Mouse (Mus musculus): ENCODE measurements around the gene Olfr1493-ps1. TPM values are rescaled to one million over a fixed set of nuclear protein-coding genes. Genes with fewer than 3 reads are reported as not detected.

Olfr1493-ps1 gene
- not detected in 2 replicates for polyA plus RNA-seq (2015; fragmentation: Nextera tagmentation; extraction: Ambion mirVana)

GRCm38 (mm10) chr19:13722978-13723377, at the start of gene Olfr1493-ps1:
Gene Olfr1493-ps1 (plus strand): TSS chr19:13723278.
- no peaks in the 10 kb centered on the region for H3K4me1 ChIP-seq
- WGBS: 65% methylated on average over 2 of the region's 2 CpGs
- no peak within 1 kb of the TSS for H3K9ac ChIP-seq
- no peaks in the 10 kb centered on the region for H3K36me3 ChIP-seq (ENCODE audit: poor library complexity, severe bottlenecking)
- H3K27ac ChIP-seq: no peak within 1 kb of the TSS
- ATAC-seq: no peak
- H3K27me3 ChIP-seq: no peaks in the 10 kb centered on the region
- H3K4me2 ChIP-seq: no peak within 1 kb of the TSS
- H3K4me3 ChIP-seq: no peak within 1 kb of the TSS
- 0 out of 2 replicates have a peak, but pooled peaks cover 4% of the 10 kb centered on the region for H3K9me3 ChIP-seq (replicated peaks)

GRCm38 (mm10) chr19:13696968-13697367, 26.1 kb upstream of the Olfr1493-ps1 start, which contains the start of gene Olfr1491:
Gene Olfr1491 (plus strand): TSS chr19:13697268.
- no peaks in the 10 kb centered on the region for H3K9me3 ChIP-seq (replicated peaks)
- no peak for ATAC-seq
- H3K9ac ChIP-seq: no peak within 1 kb of the TSS
- no peaks in the 10 kb centered on the region for H3K36me3 ChIP-seq (ENCODE audit: poor library complexity, severe bottlenecking)
- no peaks in the 10 kb centered on the region for H3K4me1 ChIP-seq
- H3K4me3 ChIP-seq: no peak within 1 kb of the TSS
- no peak within 1 kb of the TSS for H3K4me2 ChIP-seq
- H3K27me3 ChIP-seq: no peaks in the 10 kb centered on the region
- 84% methylated on average over 3 of the region's 3 CpGs for WGBS
- H3K27ac ChIP-seq: no peak within 1 kb of the TSS

GRCm38 (mm10) chr19:13739428-13739827, 16.4 kb downstream of the Olfr1493-ps1 start, which contains the start of gene Olfr1494:
Gene Olfr1494 (plus strand): TSS chr19:13739728.
- ATAC-seq: no peak
- Histone ChIP-seq H3K27ac (no peak within 1 kb of the TSS), H3K9me3 (replicated peaks) (no peaks in the 10 kb centered on the region), H3K4me1 (no peaks in the 10 kb centered on the region), H3K27me3 (no peaks in the 10 kb centered on the region), H3K36me3 (ENCODE audit: poor library complexity, severe bottlenecking) (no peaks in the 10 kb centered on the region), H3K9ac (no peak within 1 kb of the TSS), H3K4me2 (no peak within 1 kb of the TSS), H3K4me3 (no peak within 1 kb of the TSS)
- 93% methylated on average over 4 of the region's 4 CpGs for WGBS

GRCm38 (mm10) chr19:13749366-13749765, 26.3 kb downstream of the Olfr1493-ps1 start:
- Histone ChIP-seq H3K4me2 (no peak overlapping the region), H3K27ac (no peak overlapping the region), H3K27me3 (no peaks in the 10 kb centered on the region), H3K9ac (no peak overlapping the region), H3K4me1 (no peaks in the 10 kb centered on the region), H3K36me3 (ENCODE audit: poor library complexity, severe bottlenecking) (no peaks in the 10 kb centered on the region), H3K9me3 (replicated peaks) (no peaks in the 10 kb centered on the region; the same call in 1 of the 2 replicates), H3K4me3 (no peak overlapping the region)
- WGBS: 96% methylated on average over 1 of the region's 1 CpGs
- ATAC-seq: no peak

- Histone ChIP-seq H3K4me3 (no peak within 1 kb of the TSS), H3K27me3 (no peaks in the 10 kb centered on the region), H3K9ac (no peak within 1 kb of the TSS), H3K36me3 (ENCODE audit: poor library complexity, severe bottlenecking) (no peaks in the 10 kb centered on the region), H3K27ac (no peak within 1 kb of the TSS), H3K9me3 (replicated peaks) (no peaks in the 10 kb centered on the region; the same call in 1 of the 2 replicates), H3K4me2 (no peak within 1 kb of the TSS), H3K4me1 (no peaks in the 10 kb centered on the region)
- no peak for ATAC-seq
- WGBS: 92% methylated on average over 3 of the region's 3 CpGs
These were observed 41.2 kb downstream of the Olfr1493-ps1 start, which contains the start of gene Olfr1495 for GRCm38 (mm10) chr19:13764306-13764705. Gene Olfr1495 (plus strand): TSS chr19:13764606.

GRCm38 (mm10) chr19:13768565-13769276, 45.6 kb downstream of the Olfr1493-ps1 start:
- ATAC-seq: no peak
- Histone ChIP-seq H3K4me2 (no peak overlapping the region), H3K27me3 (no peaks in the 10 kb centered on the region), H3K9me3 (replicated peaks) (no peaks in the 10 kb centered on the region; the same call in 1 of the 2 replicates), H3K27ac (no peak overlapping the region), H3K4me3 (no peak overlapping the region), H3K4me1 (no peaks in the 10 kb centered on the region), H3K9ac (no peak overlapping the region), H3K36me3 (ENCODE audit: poor library complexity, severe bottlenecking) (no peaks in the 10 kb centered on the region)
- 91% methylated on average over 9 of the region's 9 CpGs for WGBS

GRCm38 (mm10) chr19:13777578-13777977, 54.5 kb downstream of the Olfr1493-ps1 start, which contains the start of gene Olfr1496:
Gene Olfr1496 (plus strand): TSS chr19:13777878.
- H3K27ac ChIP-seq: no peak within 1 kb of the TSS
- no peaks in the 10 kb centered on the region for H3K27me3 ChIP-seq
- no peaks in the 10 kb centered on the region for H3K9me3 ChIP-seq (replicated peaks)
- no peak for ATAC-seq
- no peaks in the 10 kb centered on the region for H3K4me1 ChIP-seq
- no peak within 1 kb of the TSS for H3K4me3 ChIP-seq
- 77% methylated on average over 1 of the region's 1 CpGs for WGBS
- no peak within 1 kb of the TSS for H3K9ac ChIP-seq
- H3K36me3 ChIP-seq (ENCODE audit: poor library complexity, severe bottlenecking): no peaks in the 10 kb centered on the region
- no peak within 1 kb of the TSS for H3K4me2 ChIP-seq

Other genes with a start within 250 kb of the Olfr1493-ps1 start
- not detected in 2 replicates for gene Olfr1475, start 243.1 kb upstream of the Olfr1493-ps1 start, polyA plus RNA-seq (2015; fragmentation: Nextera tagmentation; extraction: Ambion mirVana)
- gene Olfr1477, start 222.7 kb upstream of the Olfr1493-ps1 start, polyA plus RNA-seq (2015; fragmentation: Nextera tagmentation; extraction: Ambion mirVana): not detected in 2 replicates
- not detected in 2 replicates for gene Olfr1480, start 195.4 kb upstream of the Olfr1493-ps1 start, polyA plus RNA-seq (2015; fragmentation: Nextera tagmentation; extraction: Ambion mirVana)
- not detected in 2 replicates for gene Olfr1484, start 139.8 kb upstream of the Olfr1493-ps1 start, polyA plus RNA-seq (2015; fragmentation: Nextera tagmentation; extraction: Ambion mirVana)
- not detected in 2 replicates for gene Olfr1487, start 105.9 kb upstream of the Olfr1493-ps1 start, polyA plus RNA-seq (2015; fragmentation: Nextera tagmentation; extraction: Ambion mirVana)
- gene Olfr1489, start 91.7 kb upstream of the Olfr1493-ps1 start, polyA plus RNA-seq (2015; fragmentation: Nextera tagmentation; extraction: Ambion mirVana): not detected in 2 replicates
- not detected in 2 replicates for gene Olfr1490, start 72.2 kb upstream of the Olfr1493-ps1 start, polyA plus RNA-seq (2015; fragmentation: Nextera tagmentation; extraction: Ambion mirVana)
- not detected in 2 replicates for gene Olfr1491, start 26.0 kb upstream of the Olfr1493-ps1 start, polyA plus RNA-seq (2015; fragmentation: Nextera tagmentation; extraction: Ambion mirVana)
- gene Olfr1494, start 16.4 kb downstream of the Olfr1493-ps1 start, polyA plus RNA-seq (2015; fragmentation: Nextera tagmentation; extraction: Ambion mirVana): not detected in 2 replicates
- gene Olfr1495, start 41.3 kb downstream of the Olfr1493-ps1 start, polyA plus RNA-seq (2015; fragmentation: Nextera tagmentation; extraction: Ambion mirVana): not detected in 2 replicates
- not detected in 2 replicates for gene Olfr1496, start 54.6 kb downstream of the Olfr1493-ps1 start, polyA plus RNA-seq (2015; fragmentation: Nextera tagmentation; extraction: Ambion mirVana)
- not detected in 2 replicates for gene Olfr1497, start 74.9 kb downstream of the Olfr1493-ps1 start, polyA plus RNA-seq (2015; fragmentation: Nextera tagmentation; extraction: Ambion mirVana)
- not detected in 2 replicates for gene Olfr1499, start 96.2 kb downstream of the Olfr1493-ps1 start, polyA plus RNA-seq (2015; fragmentation: Nextera tagmentation; extraction: Ambion mirVana)
- gene Olfr1500, start 107.2 kb downstream of the Olfr1493-ps1 start, polyA plus RNA-seq (2015; fragmentation: Nextera tagmentation; extraction: Ambion mirVana): not detected in 2 replicates
- gene Olfr1501, start 127.4 kb downstream of the Olfr1493-ps1 start, polyA plus RNA-seq (2015; fragmentation: Nextera tagmentation; extraction: Ambion mirVana): not detected in 2 replicates
- gene Olfr1502, start 138.5 kb downstream of the Olfr1493-ps1 start, polyA plus RNA-seq (2015; fragmentation: Nextera tagmentation; extraction: Ambion mirVana): not detected in 2 replicates
- gene Olfr1504, start 174.7 kb downstream of the Olfr1493-ps1 start, polyA plus RNA-seq (2015; fragmentation: Nextera tagmentation; extraction: Ambion mirVana): 0.15 TPM in 1 of 2 replicates, not detected in the other
- not detected in 2 replicates for gene Olfr1505, start 190.3 kb downstream of the Olfr1493-ps1 start, polyA plus RNA-seq (2015; fragmentation: Nextera tagmentation; extraction: Ambion mirVana)